Mouse (Mus musculus) urinary bladder, adult 18-20 months (tissue): ENCODE results near the gene E330034G19Rik.
"Not testable (repeated sequence)": the region's sequence is repeated elsewhere in the genome, so short reads cannot be mapped to it uniquely, and the experiment has no call there.

Experiments
- DNase-seq, 2 experiments: peaks; one replicate each; pipeline ENCODE4 v3.0.0; 2022; ENCODE audit warnings: low spot score in 2 of 2, mixed read lengths in 2 of 2

The E330034G19Rik gene

DNA sequence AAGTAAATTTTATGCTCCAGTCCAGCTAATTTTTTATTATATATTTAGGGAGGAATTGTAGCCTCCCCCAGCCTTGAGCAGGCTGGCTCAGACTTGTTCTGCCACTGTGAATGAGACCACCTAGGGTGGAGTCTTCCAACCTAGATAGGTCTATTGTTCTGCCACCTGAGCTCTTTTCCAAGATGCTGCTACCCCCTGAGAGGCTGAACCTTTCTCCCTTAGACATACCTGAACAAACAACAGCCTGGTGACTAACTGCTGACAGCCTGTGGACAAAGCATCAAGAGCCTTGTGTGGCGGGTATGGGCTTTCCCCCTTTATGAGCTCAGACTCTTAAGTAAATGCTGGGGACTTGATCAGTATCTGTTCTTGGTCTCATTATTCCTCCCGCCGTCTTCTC lies 54.0 kb downstream of the E330034G19Rik start:
- not testable (repeated sequence) for DNase-seq

DNA sequence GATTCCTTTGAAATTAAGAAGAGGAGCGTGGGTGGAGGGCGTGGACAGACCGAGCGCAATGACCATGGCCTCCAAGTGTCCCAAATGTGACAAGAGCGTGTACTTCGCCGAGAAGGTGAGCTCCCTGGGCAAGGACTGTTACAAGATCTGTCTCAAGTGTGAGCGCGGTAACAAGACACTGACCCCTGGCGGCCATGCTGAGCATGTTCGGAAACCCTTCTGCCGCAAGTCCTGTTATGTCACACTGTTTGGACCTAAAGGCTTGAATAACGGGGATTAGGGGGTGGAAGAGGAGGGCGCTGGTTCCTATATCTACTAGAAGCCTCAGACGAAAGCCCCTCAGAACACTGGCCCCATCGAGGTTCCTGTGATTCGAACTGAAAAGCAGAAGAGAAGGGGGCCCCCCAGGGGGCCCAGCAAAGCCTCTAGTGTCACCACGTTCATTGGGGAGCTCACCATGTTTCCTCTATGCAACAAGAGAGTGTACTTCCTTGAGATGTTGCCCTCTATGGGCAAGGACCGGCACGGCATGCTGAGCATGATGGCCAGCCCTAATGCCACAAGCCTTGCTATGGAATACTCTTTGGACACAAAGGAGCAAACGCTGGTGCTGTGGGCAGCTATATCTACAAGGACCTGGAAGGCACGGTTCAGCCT lies 65.4 kb downstream of the E330034G19Rik start:
- DNase-seq, result peak in 1 of 2 experiments; percentile 21
